Mouse (Mus musculus) right cerebral cortex, postnatal 25 days (tissue): Measurements from ENCODE around the gene Snx33.
"Not testable (repeated sequence)": the region's sequence is repeated elsewhere in the genome, so short reads cannot be mapped to it uniquely, and the experiment has no call there.

Experiments used
- DNase-seq: peaks from one replicate; pipeline ENCODE4 v3.0.0; 2022

The Snx33 gene

GRCm38 (mm10) chr9:56925291-56926024, 2.7 kb downstream of the Snx33 start:
- DNase-seq = no peak

DNA sequence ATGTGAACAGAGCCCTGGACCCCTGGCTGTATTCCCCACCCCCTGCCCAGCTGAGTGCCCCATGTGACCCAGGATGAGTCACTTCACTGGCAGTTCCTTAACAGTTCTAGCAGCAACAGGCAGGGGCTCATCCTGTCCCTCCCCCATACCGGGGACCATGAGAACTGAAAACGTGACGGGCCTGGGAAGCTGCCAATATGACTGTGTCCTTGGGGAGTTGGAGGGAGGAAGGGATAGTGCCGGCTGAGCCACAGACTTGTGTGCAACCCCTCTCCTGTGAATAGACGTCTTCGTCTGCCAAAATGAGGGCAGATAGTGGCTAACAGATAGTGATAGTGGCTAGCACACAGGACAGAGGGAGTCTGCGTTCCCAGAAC, 3.5 kb downstream of the Snx33 start:
- no peak for DNase-seq

GRCm38 (mm10) chr9:56923841-56924650, 4.1 kb downstream of the Snx33 start:
- no peak for DNase-seq

- DNase-seq = no peak
These were observed 5.4 kb downstream of the Snx33 start for GRCm38 (mm10) chr9:56922746-56923145.

- DNase-seq = no peak
These were observed 9.7 kb downstream of the Snx33 start for GRCm38 (mm10) chr9:56918466-56918865.

DNA sequence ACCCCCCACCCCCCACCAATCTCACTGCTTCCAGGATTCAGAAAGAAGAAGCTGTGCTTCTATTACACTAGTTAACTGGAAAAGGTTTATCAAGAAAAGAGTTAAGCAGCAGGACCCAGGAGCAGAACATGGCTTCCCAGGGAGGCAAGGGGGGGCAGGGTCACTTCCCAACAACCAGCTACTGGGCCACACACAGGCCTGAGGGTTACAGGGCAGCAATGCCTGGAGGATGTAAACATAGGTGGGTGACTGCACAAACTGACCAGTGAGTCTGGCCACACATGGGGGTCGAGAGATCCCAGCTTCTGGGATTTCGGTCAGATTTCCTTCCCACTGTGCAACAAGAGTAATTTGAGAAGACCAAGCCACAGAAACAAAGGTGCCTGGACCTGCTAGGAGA, 11.0 kb downstream of the Snx33 start:
- no peak for DNase-seq

DNA sequence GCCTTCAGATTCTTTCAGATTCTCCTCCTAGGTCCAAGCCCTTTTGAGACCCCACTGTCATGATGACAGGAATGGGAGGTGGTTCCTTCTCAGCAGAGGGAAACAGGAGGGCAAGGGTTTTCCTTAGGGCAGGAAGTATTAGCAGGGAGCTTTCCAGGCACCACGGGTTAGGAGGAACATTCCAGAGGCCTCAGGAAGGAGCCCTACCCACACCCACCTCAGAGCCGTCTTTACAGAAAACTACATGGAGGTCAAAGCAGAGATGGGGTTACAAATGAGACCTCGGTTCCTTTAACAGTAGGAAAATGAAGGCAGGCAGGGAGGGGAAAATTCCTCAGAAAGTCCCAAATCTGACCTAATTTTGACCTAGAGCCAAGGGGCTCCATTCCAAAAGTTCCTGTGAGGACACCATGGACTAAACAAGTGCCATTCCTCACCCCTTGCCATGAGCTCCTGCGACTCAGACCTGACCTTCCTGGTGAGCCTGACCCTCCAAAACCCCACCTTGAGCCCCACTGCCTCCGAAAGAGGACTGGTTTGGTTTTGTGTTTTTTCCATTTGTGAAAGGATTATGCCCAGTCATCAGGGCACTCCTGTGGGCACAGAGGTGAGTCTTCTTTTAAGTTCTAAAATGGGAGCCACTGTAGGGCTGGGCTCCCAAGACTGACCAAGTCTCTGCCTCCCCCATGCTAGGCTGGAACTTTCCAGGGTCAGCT, 12.3 kb downstream of the Snx33 start:
- no peak for DNase-seq

DNA sequence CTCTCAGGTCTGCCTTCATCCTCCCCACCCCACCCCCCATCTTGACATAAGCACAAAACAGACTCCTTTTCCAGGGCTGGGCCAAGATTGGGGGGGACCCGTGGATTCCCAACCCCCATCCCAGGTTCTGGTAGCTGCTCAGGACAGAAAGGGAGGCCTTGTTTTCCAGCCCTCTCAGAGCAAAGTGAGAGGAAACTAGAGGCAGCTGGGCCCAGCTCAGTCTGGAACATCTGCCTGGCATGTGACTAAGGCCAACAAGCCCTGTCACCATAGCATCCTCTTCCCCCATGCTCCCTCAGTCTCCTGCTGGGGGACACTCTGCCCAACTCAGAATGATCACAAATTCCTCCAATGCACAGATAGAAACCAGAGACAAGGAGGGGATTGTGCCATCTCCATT, 13.1 kb downstream of the Snx33 start:
- no peak for DNase-seq

DNA sequence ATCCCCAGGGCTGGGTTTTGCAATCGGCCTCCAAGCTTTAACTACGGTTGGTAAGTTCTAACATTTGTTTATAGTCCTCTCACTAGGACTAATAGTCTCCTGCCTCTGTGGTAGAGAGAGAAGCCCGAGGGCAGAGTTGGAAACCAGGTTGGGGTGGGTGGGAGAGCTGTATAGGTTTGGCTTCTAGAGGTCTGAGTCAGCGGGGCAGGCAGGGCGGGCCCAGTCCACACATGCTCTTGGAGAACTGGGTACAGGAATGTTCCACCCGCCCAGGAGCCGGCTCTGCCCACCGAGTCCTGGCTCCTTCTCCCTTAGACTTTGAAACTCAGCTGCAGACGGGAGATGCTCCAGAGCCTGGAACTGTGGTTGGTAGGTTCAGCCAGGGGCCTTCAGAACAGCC, 14.2 kb downstream of the Snx33 start:
- DNase-seq = no peak

DNA sequence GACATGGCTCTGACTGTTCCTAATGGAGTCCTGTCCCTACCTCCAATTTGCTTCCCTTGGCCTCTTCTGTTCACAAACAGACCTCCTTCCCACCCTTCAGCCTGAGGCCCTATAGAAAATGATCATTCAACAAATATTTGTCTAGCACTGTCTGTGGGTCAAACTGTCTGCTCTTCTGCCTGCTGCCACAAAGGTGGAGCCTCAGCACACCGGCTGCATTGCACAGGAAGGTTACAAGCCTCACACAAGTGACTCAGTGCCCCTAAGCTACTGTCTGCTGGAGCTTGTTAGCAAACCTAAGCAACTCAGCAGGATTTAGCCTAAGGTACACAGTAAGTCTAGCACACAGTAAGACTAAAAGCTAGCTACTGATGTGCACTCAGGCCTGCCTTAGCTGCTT, 17.2 kb downstream of the Snx33 start:
- DNase-seq = no peak

- DNase-seq = not testable (repeated sequence)
These were observed 18.2 kb downstream of the Snx33 start for GRCm38 (mm10) chr9:56909991-56910390.

DNA sequence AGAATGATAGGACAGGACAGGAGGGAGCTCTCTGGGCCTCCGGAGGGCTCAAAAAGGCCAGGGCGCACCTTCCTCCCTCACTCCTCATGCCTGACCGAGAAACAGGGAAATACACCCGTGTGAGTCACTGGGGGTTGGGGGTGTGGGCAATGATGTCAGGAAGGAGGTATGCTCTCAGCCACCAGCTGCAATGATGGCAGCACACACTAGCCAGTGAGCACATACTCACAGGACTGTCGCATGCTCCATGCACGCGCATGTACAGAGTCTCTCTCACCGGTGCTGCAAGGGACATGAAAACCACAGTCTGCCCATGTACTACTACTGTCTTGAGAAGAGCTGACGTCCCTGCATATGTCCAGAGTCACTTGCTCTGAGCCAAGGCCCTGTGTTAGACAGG, 20.6 kb downstream of the Snx33 start:
- no peak for DNase-seq

- no peak for DNase-seq
These were observed 24.5 kb downstream of the Snx33 start for GRCm38 (mm10) chr9:56903662-56904061.

- DNase-seq = no peak
These were observed 27.0 kb downstream of the Snx33 start for GRCm38 (mm10) chr9:56901187-56901586.

- no peak for DNase-seq
These were observed 27.6 kb downstream of the Snx33 start for GRCm38 (mm10) chr9:56900571-56900970.

DNA sequence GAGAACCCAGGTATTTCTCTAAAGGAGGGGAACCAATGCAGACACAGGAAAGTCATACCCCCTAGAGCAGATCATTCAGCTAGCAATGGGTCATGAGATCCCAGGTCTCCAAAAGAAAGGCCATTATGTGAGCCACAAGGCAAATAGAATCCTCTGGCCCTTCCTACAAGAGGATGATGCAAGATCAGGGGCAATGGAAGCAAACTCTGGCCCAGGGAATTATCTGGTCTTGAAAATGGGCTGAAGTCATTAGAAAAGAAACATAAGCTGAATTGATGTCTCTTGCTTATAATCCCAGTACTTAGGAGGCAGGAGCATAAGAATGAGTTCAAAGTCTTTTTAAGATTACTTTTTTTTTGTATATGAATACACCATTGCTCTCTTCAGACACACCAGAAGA, 28.1 kb downstream of the Snx33 start:
- DNase-seq = no peak

DNA sequence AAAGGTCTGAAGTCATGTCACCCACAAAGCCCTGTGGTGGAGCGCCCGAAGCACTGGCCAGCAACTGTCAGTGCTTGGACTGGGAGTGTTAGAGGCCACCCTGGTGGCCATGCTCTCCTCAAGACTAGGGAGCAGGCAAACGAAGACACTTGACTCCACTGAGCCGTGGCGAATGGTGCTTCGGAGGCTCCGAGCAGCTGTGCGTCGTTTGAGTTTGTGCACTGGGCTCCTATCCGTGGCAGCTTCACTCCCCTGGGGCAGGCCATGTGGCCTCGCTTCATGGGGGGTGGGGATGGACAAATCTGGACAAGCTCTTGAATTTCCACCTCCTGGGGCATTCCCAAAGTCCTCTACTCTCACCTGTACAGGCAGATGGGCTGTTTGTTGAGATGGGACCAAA, 28.8 kb downstream of the Snx33 start:
- no peak for DNase-seq

DNA sequence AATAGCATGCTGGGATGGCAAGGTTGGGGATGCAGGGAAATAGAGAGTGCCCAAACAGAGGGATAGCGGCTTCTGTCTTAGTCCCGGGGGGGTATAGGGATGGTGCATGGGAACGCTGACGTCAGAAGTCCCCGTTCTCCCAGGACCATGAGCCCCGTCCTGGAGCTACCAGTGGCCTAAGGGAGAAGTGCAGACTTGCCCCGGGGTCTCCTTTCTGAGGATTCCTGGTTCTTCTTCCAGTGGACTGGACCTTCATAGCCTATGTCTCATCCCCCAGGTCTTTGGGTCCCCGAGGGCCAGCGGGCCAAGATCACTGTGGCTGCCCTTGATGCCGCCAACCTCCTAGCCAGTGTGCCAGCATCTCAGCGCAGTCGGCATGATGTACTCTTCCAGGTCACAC, 31.4 kb downstream of the Snx33 start:
- no peak for DNase-seq

DNA sequence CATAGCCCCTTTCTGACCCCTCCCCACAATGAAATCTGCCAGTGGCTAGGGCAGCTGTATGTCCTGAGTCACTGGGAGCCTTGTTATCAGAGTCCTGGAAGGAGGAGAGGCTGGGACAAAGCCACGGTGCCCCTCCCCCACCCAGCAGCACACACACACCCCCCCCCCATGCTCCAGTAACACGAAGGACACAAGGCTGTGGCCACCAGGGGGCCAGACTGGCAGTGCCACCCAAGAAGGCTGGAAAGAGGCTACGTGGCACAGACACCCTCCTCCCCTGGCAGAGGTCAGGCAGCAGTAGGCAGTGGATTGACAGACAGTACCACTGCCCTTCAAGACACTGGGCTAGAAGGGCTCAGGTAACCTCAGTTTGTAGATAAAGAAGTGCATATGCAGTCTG, 34.2 kb downstream of the Snx33 start:
- DNase-seq = no peak

GRCm38 (mm10) chr9:56893313-56893712, 34.9 kb downstream of the Snx33 start:
- DNase-seq = no peak

DNA sequence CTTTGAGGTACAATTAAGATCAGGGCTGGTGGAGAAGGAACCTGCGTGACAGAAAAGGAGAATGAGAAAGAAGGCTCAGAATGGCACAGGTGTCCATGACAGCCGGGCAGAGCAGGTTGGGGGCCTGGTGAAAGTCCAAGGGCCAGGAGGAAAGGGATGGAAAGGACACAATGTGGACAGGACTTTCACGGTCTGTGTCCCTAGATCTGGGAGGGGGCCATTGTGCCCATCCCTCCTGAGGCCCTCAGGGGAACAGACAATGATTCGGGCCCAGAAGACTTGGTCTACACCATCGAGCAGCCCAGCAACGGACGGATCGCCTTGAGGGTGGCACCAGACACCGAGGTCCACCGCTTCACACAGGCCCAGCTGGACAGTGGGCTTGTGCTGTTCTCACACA, 36.1 kb downstream of the Snx33 start:
- no peak for DNase-seq

- DNase-seq = peak; percentile 60
These were observed 36.6 kb downstream of the Snx33 start for GRCm38 (mm10) chr9:56891517-56892011.

DNA sequence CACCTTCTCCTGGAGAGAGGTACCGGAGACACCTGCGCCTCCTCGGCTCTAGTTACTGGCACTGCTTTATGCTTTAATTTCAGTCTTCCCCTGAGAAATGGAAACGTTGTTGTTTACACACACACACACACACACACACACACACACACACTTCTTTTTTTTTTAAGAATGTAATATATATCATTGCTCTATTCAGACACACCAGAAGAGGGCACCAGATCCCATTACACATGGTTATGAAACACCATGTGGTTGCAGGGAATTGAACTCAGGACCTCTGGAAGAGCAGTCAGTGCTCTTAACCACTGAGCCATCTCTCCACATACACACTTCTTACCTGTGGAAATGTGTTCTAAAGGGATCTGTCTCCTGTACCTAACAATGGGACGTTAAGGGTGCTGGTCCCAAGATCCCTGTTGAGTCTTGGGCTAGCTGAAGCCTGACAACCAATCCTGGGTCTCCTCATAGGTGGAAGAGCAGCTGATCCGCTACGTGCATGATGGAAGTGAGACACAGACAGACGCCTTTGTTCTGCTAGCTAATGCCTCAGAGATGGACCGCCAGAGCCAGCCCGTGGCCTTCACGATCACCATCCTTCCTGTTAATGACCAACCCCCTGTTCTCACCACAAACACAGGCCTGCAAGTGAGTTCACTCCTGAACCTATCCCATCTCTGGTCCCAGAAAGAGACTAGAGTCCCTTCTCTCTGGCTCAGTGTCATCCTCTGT, 37.5 kb downstream of the Snx33 start:
- DNase-seq = no peak
